Mouse (Mus musculus): ENCODE data around the gene Ccser1.
"Not testable (repeated sequence)": the region's sequence is repeated elsewhere in the genome, so short reads cannot be mapped to it uniquely, and the experiment has no call there.

The Ccser1 gene

GRCm38 (mm10) chr6:61730088-61730880, 550.2 kb downstream of the Ccser1 start:
- no peak for DNase-seq

- DNase-seq, result no peak
Observed at GRCm38 (mm10) chr6:61746346-61746745, 566.2 kb downstream of the Ccser1 start.

GRCm38 (mm10) chr6:61762135-61762534, 582.0 kb downstream of the Ccser1 start:
- no peak for DNase-seq

GRCm38 (mm10) chr6:61763379-61763778, 583.3 kb downstream of the Ccser1 start:
- no peak for DNase-seq

GRCm38 (mm10) chr6:61765801-61766200, 585.7 kb downstream of the Ccser1 start:
- no peak for DNase-seq

- no peak for DNase-seq
Observed at GRCm38 (mm10) chr6:61767151-61767550, 587.0 kb downstream of the Ccser1 start.

GRCm38 (mm10) chr6:61786706-61787105, 606.6 kb downstream of the Ccser1 start:
- DNase-seq, result no peak

GRCm38 (mm10) chr6:61800889-61801288, 620.8 kb downstream of the Ccser1 start:
- no peak for DNase-seq

GRCm38 (mm10) chr6:61805481-61805880, 625.4 kb downstream of the Ccser1 start:
- DNase-seq, result no peak

- DNase-seq, result no peak
Observed at GRCm38 (mm10) chr6:61817716-61818115, 637.6 kb downstream of the Ccser1 start.

- no peak for DNase-seq
Observed at GRCm38 (mm10) chr6:61876302-61876701, 696.2 kb downstream of the Ccser1 start.

GRCm38 (mm10) chr6:61898238-61898637, 718.1 kb downstream of the Ccser1 start:
- no peak for DNase-seq

- DNase-seq, result no peak
Observed at GRCm38 (mm10) chr6:61902715-61903114, 722.6 kb downstream of the Ccser1 start.

GRCm38 (mm10) chr6:61912896-61913295, 732.8 kb downstream of the Ccser1 start:
- DNase-seq, result no peak

GRCm38 (mm10) chr6:61931622-61932021, 751.5 kb downstream of the Ccser1 start:
- DNase-seq, result no peak

- no peak for DNase-seq
Observed at GRCm38 (mm10) chr6:61936656-61937055, 756.5 kb downstream of the Ccser1 start.

- DNase-seq, result no peak
Observed at GRCm38 (mm10) chr6:61939236-61939635, 759.1 kb downstream of the Ccser1 start.

GRCm38 (mm10) chr6:61953703-61954102, 773.6 kb downstream of the Ccser1 start:
- DNase-seq, result no peak

GRCm38 (mm10) chr6:61976878-61977277, 796.8 kb downstream of the Ccser1 start:
- no peak for DNase-seq

GRCm38 (mm10) chr6:61978379-61978778, 798.3 kb downstream of the Ccser1 start:
- no peak for DNase-seq

- DNase-seq, result no peak
Observed at GRCm38 (mm10) chr6:62014374-62014773, 834.2 kb downstream of the Ccser1 start.

GRCm38 (mm10) chr6:62044454-62044853, 864.3 kb downstream of the Ccser1 start:
- DNase-seq, result no peak

- DNase-seq, result not testable (repeated sequence)
Observed at GRCm38 (mm10) chr6:62045042-62045441, 864.9 kb downstream of the Ccser1 start.

- no peak for DNase-seq
Observed at GRCm38 (mm10) chr6:62055276-62055675, 875.2 kb downstream of the Ccser1 start.
